Mouse (Mus musculus): ENCODE measurements around the gene Cdc42se2. TPM values are rescaled to one million over a fixed set of nuclear protein-coding genes. Genes with fewer than 3 reads are reported as not detected.

The Cdc42se2 gene
- total RNA-seq, 1 experiment from 2014 or later = 192 TPM

- no peak for ATAC-seq (replicated peaks; ENCODE audit: insufficient number of reproducible peaks, low FRiP score, low TSS enrichment, poor library complexity, severe bottlenecking)
Measured at GRCm38 (mm10) chr11:54690171-54690570, 97.3 kb downstream of the Cdc42se2 start.

- ATAC-seq (replicated peaks; ENCODE audit: insufficient number of reproducible peaks, low FRiP score, low TSS enrichment, poor library complexity, severe bottlenecking) = no peak
Measured at GRCm38 (mm10) chr11:54684831-54685230, 102.6 kb downstream of the Cdc42se2 start.

GRCm38 (mm10) chr11:54679141-54679540 is 108.3 kb downstream of the Cdc42se2 start:
- ATAC-seq (replicated peaks; ENCODE audit: insufficient number of reproducible peaks, low FRiP score, low TSS enrichment, poor library complexity, severe bottlenecking) = no peak

GRCm38 (mm10) chr11:54675792-54676489 is 111.5 kb downstream of the Cdc42se2 start:
- ATAC-seq (replicated peaks; ENCODE audit: insufficient number of reproducible peaks, low FRiP score, low TSS enrichment, poor library complexity, severe bottlenecking) = no peak

GRCm38 (mm10) chr11:54673575-54674298 is 113.7 kb downstream of the Cdc42se2 start:
- no peak for ATAC-seq (replicated peaks; ENCODE audit: insufficient number of reproducible peaks, low FRiP score, low TSS enrichment, poor library complexity, severe bottlenecking)

Other genes starting within 250 kb of the Cdc42se2 start
- 1.1 to 9.4 TPM (median 4.3 TPM) in 3 replicates for gene Lyrm7, start 73.2 kb upstream of the Cdc42se2 start, total RNA-seq (2017)
- gene Hint1, start 78.7 kb upstream of the Cdc42se2 start, total RNA-seq (2017) = 266 to 549 TPM (median 344 TPM) in 3 replicates
- gene Gpx3, start 114.8 kb upstream of the Cdc42se2 start, total RNA-seq (2017) = 0.29 TPM in 1 of 3 replicates, not detected in the others
- gene Tnip1, start 175.2 kb upstream of the Cdc42se2 start, total RNA-seq (2017) = 62.1 to 83.4 TPM (median 78.5 TPM) in 3 replicates
- gene Anxa6, start 245.8 kb upstream of the Cdc42se2 start, total RNA-seq (2017) = 264 to 506 TPM (median 281 TPM) in 3 replicates

Measured in monocyte, adult 5-6 weeks (primary cell).